Mouse (Mus musculus) right cerebral cortex, postnatal 10 days (tissue): Measurements from ENCODE around the gene Rab42.

Source experiments
- DNase-seq, 2 experiments: peaks; one replicate each; pipeline ENCODE4 v3.0.0; 2021; ENCODE audit warnings: low spot score in 2 of 2

Rab42 gene

DNA sequence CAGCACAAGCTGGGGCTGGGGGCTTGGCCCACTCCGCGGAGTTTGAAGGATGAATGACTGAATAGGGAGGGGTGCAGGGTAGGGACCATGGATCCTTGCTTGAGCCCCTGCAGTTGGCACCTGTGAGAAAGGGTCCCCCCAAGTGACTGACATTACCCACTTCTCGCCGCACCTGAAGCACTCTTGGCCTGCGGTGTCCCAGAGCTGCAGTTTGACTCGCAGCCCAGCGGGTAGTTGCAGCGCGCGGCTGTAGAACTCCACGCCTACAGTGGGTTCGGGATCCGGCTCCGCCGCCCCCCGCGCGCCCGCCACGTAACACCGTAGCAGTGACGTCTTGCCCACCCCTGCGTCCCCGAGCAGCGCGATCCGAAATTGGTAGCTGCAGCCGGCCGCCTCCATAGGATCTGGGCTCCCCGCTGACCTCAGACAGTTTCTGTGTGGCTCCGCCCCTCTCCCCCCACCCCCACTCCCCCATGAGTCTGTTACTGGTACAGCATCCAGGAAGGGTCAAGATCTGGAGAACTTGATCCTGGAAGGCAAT is at the start of gene Rab42:
Gene Rab42 (minus strand): TSS at position 447 of the 541 bp plus-strand sequence.
- DNase-seq = peak; percentile 78 to 81

DNA sequence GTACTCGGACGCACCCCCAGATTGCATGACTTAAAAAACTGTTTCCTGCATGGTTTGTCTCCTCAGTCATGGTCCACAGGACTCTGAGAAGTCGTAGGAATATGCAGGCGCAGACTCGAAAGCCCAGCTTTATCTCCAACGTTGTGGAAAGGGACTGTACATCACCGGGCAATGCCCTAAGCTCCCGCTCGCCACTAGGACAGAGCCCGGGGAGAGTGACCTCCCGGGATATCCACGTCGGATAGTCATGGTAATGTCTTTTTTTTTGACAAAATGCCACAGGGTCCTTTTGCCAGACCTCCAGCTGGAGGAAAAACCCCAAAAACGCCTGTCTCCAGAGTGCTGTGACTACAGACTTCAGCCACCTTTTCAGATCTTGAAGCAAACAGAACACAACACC is 49.6 kb upstream of the Rab42 start:
- DNase-seq = no peak

GRCm38 (mm10) chr4:132351401-132351800 is 48.2 kb upstream of the Rab42 start:
- DNase-seq = no peak

GRCm38 (mm10) chr4:132350854-132351253 is 47.7 kb upstream of the Rab42 start:
- no peak for DNase-seq

DNA sequence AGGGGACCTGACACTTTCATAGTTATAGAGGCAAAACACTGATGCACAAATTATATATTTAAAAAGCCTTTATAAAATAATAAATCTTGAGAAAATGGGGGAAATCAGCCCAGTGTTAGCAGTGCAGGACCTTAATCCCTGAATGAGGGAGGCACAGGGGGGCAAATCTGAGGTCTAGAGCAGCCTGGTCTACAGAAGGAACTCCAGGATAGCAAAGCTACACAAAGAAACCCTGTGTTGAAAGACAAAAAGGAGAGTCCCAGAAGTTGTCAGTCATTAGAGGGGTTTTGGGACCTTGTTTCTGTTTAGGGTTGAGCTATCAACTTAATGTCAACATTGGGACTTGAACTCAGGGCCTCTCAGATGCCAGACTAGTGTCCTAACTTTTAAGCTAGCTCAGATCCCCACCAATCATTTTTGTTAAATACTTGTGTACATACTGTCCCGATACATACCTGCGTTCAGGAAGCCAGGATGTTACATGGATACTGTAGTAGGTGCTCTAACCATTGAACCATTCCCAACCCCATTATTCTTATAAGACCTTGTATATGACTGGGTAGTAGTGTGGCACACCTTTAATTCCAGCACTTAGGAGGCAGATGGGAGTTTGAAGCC is 47.0 kb upstream of the Rab42 start:
- no peak for DNase-seq

- DNase-seq = no peak
These were observed 46.4 kb upstream of the Rab42 start for GRCm38 (mm10) chr4:132349495-132350122.

DNA sequence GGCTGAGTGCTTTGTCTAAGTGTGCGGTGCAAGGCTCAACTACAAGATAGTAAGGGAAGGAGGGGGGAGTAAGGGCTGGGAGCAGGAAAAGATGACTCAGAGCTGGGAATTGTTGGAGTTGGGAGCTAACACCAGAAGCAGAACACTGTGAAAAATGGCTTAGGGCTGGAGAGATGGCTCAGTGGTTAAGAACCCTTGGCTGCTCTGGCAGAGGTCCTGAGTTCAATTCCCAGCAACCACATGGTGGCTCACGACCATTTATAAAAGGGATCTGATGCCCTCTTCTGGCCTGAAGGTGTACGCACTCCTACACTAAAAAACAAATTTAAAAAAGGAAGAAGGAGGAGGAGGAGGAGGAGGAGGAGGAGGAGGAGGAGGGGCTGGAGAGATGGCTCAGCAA is 43.5 kb upstream of the Rab42 start:
- DNase-seq = no peak

- no peak for DNase-seq
These were observed 43.1 kb upstream of the Rab42 start for GRCm38 (mm10) chr4:132346261-132346660.

- DNase-seq = no peak
These were observed 42.6 kb upstream of the Rab42 start for GRCm38 (mm10) chr4:132345843-132346212.

DNA sequence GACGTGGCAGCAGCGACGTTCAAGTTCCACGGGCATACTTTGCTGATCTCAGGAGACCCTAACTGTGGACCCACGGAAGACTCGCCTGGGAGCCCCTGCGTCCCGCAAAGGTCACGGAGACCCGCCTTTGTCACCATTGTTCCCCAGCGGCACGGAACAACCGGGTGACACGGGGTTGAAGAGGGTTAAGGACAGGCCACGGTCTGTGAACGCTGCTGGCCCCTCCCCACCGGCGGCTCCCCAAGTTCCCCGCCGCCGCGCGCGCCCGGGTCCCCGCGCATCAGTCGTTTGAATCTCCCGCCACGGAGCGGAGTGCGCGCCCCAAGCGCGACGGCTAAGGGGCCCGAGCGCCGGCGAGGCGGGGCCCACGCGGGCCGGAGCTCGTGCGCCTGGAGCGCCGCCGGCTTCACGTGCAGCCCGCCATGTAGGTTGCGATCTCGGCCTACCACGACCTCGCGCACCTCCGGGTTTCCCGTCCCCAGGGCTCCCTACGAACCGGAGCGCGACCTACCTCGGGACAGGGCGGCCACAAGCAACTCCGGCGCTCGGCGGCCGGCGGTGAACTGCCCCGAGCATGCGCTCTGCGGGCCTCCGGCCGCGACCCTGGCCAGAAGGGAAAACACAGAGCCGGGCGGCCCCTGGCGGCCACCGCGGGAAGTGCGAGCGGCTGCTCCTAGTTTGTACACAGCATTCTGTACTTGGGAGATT is 42.1 kb upstream of the Rab42 start:
- DNase-seq = peak; percentile 93 to 95

DNA sequence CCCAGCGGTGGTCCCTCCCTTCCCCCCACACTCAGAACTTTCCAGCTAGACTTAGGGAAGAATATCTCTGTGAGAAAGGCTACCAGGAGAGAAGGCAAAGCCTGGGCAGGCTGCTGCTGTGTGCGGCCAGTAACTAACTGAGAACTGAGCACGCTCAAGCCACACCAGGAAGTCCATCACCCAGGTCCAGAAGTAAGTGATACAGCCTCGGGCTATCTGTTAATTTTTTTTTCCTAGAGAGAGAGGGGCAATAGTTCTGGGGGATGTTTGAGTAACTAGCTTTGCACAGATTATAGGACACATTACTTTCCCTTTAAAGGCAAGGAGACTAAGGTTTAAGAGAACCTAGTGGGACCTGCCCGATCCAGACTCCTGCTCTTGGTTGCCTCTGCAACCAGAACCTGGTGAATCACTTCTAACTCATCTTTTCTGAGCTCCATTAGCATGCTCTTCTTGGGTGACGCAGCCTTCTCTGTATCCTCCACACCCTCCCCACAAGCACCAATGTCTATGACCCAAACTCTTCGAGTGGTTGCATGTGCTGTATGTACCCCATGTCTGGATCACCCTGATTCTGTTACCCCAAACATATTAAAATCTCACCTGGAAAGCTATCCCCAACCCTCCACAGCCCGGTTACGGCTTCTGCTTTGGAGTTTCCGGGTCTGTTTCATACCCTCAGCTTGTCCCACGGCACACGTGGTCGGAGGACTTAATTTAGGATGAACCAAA is 41.4 kb upstream of the Rab42 start:
- no peak for DNase-seq

- DNase-seq = no peak
These were observed 38.3 kb upstream of the Rab42 start for GRCm38 (mm10) chr4:132341451-132341850.

GRCm38 (mm10) chr4:132338943-132339342 is 35.8 kb upstream of the Rab42 start:
- peak; percentile 71 to 74 for DNase-seq

- DNase-seq = no peak
These were observed 29.7 kb upstream of the Rab42 start for GRCm38 (mm10) chr4:132332880-132333279.

GRCm38 (mm10) chr4:132331960-132332359 is 28.8 kb upstream of the Rab42 start:
- no peak for DNase-seq

GRCm38 (mm10) chr4:132329835-132330354 is 26.7 kb upstream of the Rab42 start:
- no peak for DNase-seq

- peak; percentile 88 to 90 for DNase-seq
These were observed 26.1 kb upstream of the Rab42 start, which contains the start of gene Trnau1ap for GRCm38 (mm10) chr4:132329115-132329834. TSS of gene Trnau1ap (minus strand) at chr4:132329538.

- DNase-seq = no peak
These were observed 25.3 kb upstream of the Rab42 start for GRCm38 (mm10) chr4:132328391-132328982.

DNA sequence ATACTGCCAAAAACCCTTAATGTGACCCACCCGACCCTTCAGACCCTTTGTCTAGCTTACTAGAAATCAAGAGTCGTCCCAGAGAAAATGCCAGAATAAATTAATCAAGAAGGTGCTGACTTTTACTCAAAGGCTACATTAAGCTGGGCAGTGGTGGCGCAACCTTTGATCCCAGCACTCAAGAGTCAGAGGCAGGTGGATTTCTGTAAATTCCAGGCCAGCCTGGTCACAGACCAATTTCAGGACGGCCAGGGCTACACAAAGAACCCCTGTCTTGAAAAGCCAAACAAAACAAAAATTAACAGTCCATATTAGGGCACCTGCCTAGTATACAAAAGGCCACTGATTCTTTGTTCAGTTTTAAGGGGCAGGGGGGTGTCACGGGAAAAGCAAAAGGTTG is 23.3 kb upstream of the Rab42 start:
- no peak for DNase-seq

GRCm38 (mm10) chr4:132315711-132316110 is 12.5 kb upstream of the Rab42 start:
- DNase-seq = no peak

GRCm38 (mm10) chr4:132312627-132313026 is 9.4 kb upstream of the Rab42 start:
- DNase-seq = no peak
